Mouse (Mus musculus): ENCODE data around the gene Prcd. TPM values are rescaled to one million over a fixed set of nuclear protein-coding genes. Genes with fewer than 3 reads are reported as not detected.

Prcd gene
- polyA plus RNA-seq, 1 experiment from 2014 or later: 0.43 TPM

- ATAC-seq (replicated peaks; ENCODE audit: insufficient number of reproducible peaks, low FRiP score, low TSS enrichment, low read depth): peak; percentile 46
- Histone ChIP-seq H3K4me1 (ENCODE audit: control insufficient read depth, insufficient read depth, low read length) (peaks cover 18% of the 10 kb centered on the region), H3K36me3 (replicated peaks; ENCODE audit: control insufficient read depth, insufficient read depth, low read depth, low read length) (no peaks in the 10 kb centered on the region), H3K4me3 (ENCODE audit: low read depth, low read length) (peak overlapping the region; percentile 8; the same call in 1 of the 2 replicates), H3K9ac (replicated peaks; ENCODE audit: low read length) (peak overlapping the region; percentile 43; the same call in 1 of the 2 replicates), H3K27me3 (ENCODE audit: control insufficient read depth, insufficient read depth, low read length) (no peaks in the 10 kb centered on the region), H3K4me2 (ENCODE audit: low read depth, low read length) (peak overlapping the region; percentile 49), H3K9me3 (replicated peaks; ENCODE audit: control insufficient read depth, low read length) (no peaks in the 10 kb centered on the region), H3K27ac (replicated peaks; ENCODE audit: low read depth, low read length) (no peak overlapping the region)
- peak; percentile 94 for DNase-seq (ENCODE audit: low spot score)
- WGBS: 35% methylated on average over 14 of the region's 14 CpGs
Measured at GRCm38 (mm10) chr11:116642681-116643578, 10.4 kb upstream of the Prcd start.

DNA sequence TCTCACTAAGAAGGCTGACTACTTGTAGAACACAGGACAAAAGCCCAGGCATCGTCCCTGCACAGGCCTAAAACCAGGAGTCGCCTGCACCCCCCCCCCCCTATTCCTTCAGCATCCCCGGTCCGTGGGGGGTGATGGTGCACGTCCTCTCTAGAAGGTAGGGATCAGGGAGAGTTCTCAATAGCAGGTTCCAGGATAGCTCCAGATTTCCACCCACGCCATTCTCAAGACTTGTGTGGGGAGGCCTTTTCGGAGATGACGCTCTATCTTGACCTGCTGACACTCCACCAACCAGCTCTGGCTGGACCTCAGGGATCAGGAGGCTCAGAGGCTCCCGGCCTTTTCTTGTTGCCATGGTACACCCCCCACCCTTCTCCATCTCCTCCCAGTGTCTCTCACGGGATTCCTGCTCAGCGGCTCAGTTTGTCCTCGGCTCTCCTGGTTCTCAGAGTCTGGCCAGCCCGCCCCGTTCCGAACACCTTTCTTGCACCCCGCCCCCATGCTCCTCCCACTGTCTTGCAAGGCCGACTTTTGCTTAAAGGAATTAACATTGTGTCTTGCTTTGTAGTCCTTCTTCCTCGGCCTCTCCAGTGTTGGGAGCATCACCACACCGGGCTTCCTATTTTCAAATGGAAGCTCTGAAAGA, 9.6 kb upstream of the Prcd start:
- 4% methylated on average over 18 of the region's 19 CpGs for WGBS
- peak overlapping the region; percentile 49 for H3K4me2 ChIP-seq (ENCODE audit: low read depth, low read length)
- peak overlapping the region; percentile 8; the same call in 1 of the 2 replicates for H3K4me3 ChIP-seq (ENCODE audit: low read depth, low read length)
- H3K27me3 ChIP-seq (ENCODE audit: control insufficient read depth, insufficient read depth, low read length): no peaks in the 10 kb centered on the region
- peak overlapping the region; percentile 43 for H3K9ac ChIP-seq (replicated peaks; ENCODE audit: low read length)
- ATAC-seq (replicated peaks; ENCODE audit: insufficient number of reproducible peaks, low FRiP score, low TSS enrichment, low read depth) (no peak; the same call in 1 of the 2 replicates), DNase-seq (ENCODE audit: low spot score) (peak; percentile 53)
- H3K27ac ChIP-seq (replicated peaks; ENCODE audit: low read depth, low read length): no peak overlapping the region
- peaks cover 26% of the 10 kb centered on the region for H3K4me1 ChIP-seq (ENCODE audit: control insufficient read depth, insufficient read depth, low read length)
- H3K36me3 ChIP-seq (replicated peaks; ENCODE audit: control insufficient read depth, insufficient read depth, low read depth, low read length): no peaks in the 10 kb centered on the region
- no peaks in the 10 kb centered on the region for H3K9me3 ChIP-seq (replicated peaks; ENCODE audit: control insufficient read depth, low read length)

DNA sequence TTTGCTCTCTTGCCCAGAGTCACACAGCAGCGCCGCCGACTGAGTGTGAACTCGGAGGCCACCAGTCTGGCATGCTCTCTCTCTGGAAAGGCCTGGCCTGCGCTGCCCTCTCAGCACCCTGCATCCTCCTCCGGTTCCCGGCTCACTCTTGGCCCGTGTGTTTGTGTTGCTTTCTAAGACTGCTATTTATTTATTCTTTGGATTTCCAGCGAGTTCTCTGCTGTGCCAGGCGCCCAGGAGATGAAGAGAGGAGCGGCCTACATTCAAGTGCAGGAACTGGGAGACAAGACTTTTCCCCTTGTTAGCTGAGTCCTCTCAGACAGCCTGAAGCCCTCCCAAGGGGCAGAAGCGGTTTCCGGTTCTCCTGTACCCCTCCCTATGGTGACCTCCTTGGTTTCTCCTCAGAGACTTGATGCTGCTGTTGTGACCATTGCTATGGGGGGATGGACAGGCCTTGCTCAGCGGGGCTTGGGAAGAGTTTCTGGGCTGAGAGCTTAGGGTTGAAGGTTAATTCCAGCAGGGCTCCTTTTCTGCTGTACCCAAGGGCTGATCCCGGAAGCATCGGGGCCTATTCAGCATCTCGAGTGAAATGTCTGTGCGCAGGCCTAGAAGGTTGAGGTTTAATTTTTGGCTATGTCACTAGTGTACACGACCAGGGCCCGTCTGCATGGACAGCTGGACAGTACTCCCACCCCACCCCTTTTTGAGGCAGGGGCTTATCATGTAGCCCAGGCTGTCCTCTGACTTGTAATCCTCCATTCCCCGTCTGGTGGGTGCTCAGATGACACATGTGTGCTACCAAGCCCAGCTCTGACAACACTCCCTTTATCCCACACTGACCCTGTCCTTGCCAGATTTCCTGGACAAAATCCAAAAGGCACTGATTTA, 8.9 kb upstream of the Prcd start:
- no peak overlapping the region for H3K4me2 ChIP-seq (ENCODE audit: low read depth, low read length)
- H3K27me3 ChIP-seq (ENCODE audit: control insufficient read depth, insufficient read depth, low read length): no peaks in the 10 kb centered on the region
- H3K9me3 ChIP-seq (replicated peaks; ENCODE audit: control insufficient read depth, low read length): no peaks in the 10 kb centered on the region
- WGBS: 38% methylated on average over 21 of the region's 21 CpGs
- H3K4me1 ChIP-seq (ENCODE audit: control insufficient read depth, insufficient read depth, low read length): peaks cover 31% of the 10 kb centered on the region
- no peaks in the 10 kb centered on the region for H3K36me3 ChIP-seq (replicated peaks; ENCODE audit: control insufficient read depth, insufficient read depth, low read depth, low read length)
- peak overlapping the region; percentile 43 for H3K9ac ChIP-seq (replicated peaks; ENCODE audit: low read length)
- no peak overlapping the region for H3K4me3 ChIP-seq (ENCODE audit: low read depth, low read length)
- peak overlapping the region; percentile 47; the same call in 1 of the 2 replicates for H3K27ac ChIP-seq (replicated peaks; ENCODE audit: low read depth, low read length)
- DNase-seq (ENCODE audit: low spot score): no peak
- ATAC-seq (replicated peaks; ENCODE audit: insufficient number of reproducible peaks, low FRiP score, low TSS enrichment, low read depth): no peak

DNA sequence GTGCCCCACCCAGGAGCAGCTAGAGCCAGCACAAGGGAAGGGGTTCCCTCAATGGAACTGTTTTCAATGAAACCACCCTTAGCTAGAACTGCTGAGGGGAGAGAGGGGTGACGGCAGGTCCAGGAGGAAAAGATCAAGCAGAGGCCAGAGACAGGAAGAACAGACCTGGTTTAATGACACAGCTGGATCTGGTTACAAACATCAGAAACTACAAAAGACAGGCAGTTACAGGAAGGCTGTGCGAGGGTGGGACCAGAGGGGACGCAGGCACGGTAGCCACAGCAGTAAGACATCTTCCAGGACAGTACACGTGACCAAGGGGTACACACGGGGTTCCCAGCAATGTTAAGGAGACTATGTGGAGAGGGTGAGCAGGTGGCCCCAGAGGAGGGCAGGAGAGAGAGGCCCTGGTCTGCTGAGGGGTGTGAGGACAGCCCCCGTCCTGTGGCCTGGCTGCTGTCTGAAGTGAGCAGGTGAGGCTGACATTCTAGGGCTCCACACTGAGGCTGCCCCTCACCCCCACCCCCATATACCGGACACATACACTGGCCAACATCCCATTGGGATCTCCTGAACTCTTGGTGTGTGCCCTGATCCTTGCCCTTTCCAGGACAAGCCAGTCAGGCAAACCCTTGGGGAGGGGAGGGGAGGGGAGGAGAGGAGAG, 7.8 kb upstream of the Prcd start:
- Histone ChIP-seq H3K36me3 (replicated peaks; ENCODE audit: control insufficient read depth, insufficient read depth, low read depth, low read length) (no peaks in the 10 kb centered on the region), H3K4me3 (ENCODE audit: low read depth, low read length) (no peak overlapping the region), H3K4me2 (ENCODE audit: low read depth, low read length) (no peak overlapping the region), H3K4me1 (ENCODE audit: control insufficient read depth, insufficient read depth, low read length) (peaks cover 31% of the 10 kb centered on the region), H3K27me3 (ENCODE audit: control insufficient read depth, insufficient read depth, low read length) (no peaks in the 10 kb centered on the region), H3K27ac (replicated peaks; ENCODE audit: low read depth, low read length) (no peak overlapping the region), H3K9me3 (replicated peaks; ENCODE audit: control insufficient read depth, low read length) (no peaks in the 10 kb centered on the region), H3K9ac (replicated peaks; ENCODE audit: low read length) (no peak overlapping the region)
- 17% methylated on average over 8 of the region's 8 CpGs for WGBS
- DNase-seq (ENCODE audit: low spot score) (peak; percentile 72), ATAC-seq (replicated peaks; ENCODE audit: insufficient number of reproducible peaks, low FRiP score, low TSS enrichment, low read depth) (no peak)

- WGBS: 46% methylated on average over 11 of the region's 11 CpGs
- Histone ChIP-seq H3K9ac (replicated peaks; ENCODE audit: low read length) (no peak overlapping the region), H3K36me3 (replicated peaks; ENCODE audit: control insufficient read depth, insufficient read depth, low read depth, low read length) (no peaks in the 10 kb centered on the region), H3K27ac (replicated peaks; ENCODE audit: low read depth, low read length) (no peak overlapping the region), H3K4me1 (ENCODE audit: control insufficient read depth, insufficient read depth, low read length) (peaks cover 31% of the 10 kb centered on the region), H3K4me2 (ENCODE audit: low read depth, low read length) (no peak overlapping the region), H3K27me3 (ENCODE audit: control insufficient read depth, insufficient read depth, low read length) (no peaks in the 10 kb centered on the region), H3K9me3 (replicated peaks; ENCODE audit: control insufficient read depth, low read length) (no peaks in the 10 kb centered on the region), H3K4me3 (ENCODE audit: low read depth, low read length) (no peak overlapping the region)
- no peak for DNase-seq (ENCODE audit: low spot score)
- no peak for ATAC-seq (replicated peaks; ENCODE audit: insufficient number of reproducible peaks, low FRiP score, low TSS enrichment, low read depth)
Measured at GRCm38 (mm10) chr11:116646136-116646535, 7.2 kb upstream of the Prcd start.

GRCm38 (mm10) chr11:116646771-116647170, 6.6 kb upstream of the Prcd start:
- H3K9me3 ChIP-seq (replicated peaks; ENCODE audit: control insufficient read depth, low read length): no peaks in the 10 kb centered on the region
- no peak overlapping the region for H3K4me3 ChIP-seq (ENCODE audit: low read depth, low read length)
- no peak overlapping the region for H3K9ac ChIP-seq (replicated peaks; ENCODE audit: low read length)
- H3K36me3 ChIP-seq (replicated peaks; ENCODE audit: control insufficient read depth, insufficient read depth, low read depth, low read length): no peaks in the 10 kb centered on the region
- H3K27me3 ChIP-seq (ENCODE audit: control insufficient read depth, insufficient read depth, low read length): no peaks in the 10 kb centered on the region
- no peak overlapping the region for H3K4me2 ChIP-seq (ENCODE audit: low read depth, low read length)
- H3K27ac ChIP-seq (replicated peaks; ENCODE audit: low read depth, low read length): peak overlapping the region; percentile 73; the same call in 1 of the 2 replicates
- DNase-seq (ENCODE audit: low spot score) (no peak), ATAC-seq (replicated peaks; ENCODE audit: insufficient number of reproducible peaks, low FRiP score, low TSS enrichment, low read depth) (no peak)
- peaks cover 31% of the 10 kb centered on the region for H3K4me1 ChIP-seq (ENCODE audit: control insufficient read depth, insufficient read depth, low read length)
- WGBS: 74% methylated on average over 7 of the region's 7 CpGs

GRCm38 (mm10) chr11:116647340-116647991, 5.9 kb upstream of the Prcd start:
- H3K9me3 ChIP-seq (replicated peaks; ENCODE audit: control insufficient read depth, low read length): no peaks in the 10 kb centered on the region
- H3K4me1 ChIP-seq (ENCODE audit: control insufficient read depth, insufficient read depth, low read length): peaks cover 31% of the 10 kb centered on the region
- H3K27ac ChIP-seq (replicated peaks; ENCODE audit: low read depth, low read length): peak overlapping the region; percentile 73
- no peak overlapping the region for H3K4me3 ChIP-seq (ENCODE audit: low read depth, low read length)
- peaks cover under 1% of the 10 kb centered on the region; the same call in 1 of the 2 replicates for H3K27me3 ChIP-seq (ENCODE audit: control insufficient read depth, insufficient read depth, low read length)
- H3K4me2 ChIP-seq (ENCODE audit: low read depth, low read length): no peak overlapping the region
- ATAC-seq (replicated peaks; ENCODE audit: insufficient number of reproducible peaks, low FRiP score, low TSS enrichment, low read depth) (no peak), DNase-seq (ENCODE audit: low spot score) (peak; percentile 77)
- no peaks in the 10 kb centered on the region for H3K36me3 ChIP-seq (replicated peaks; ENCODE audit: control insufficient read depth, insufficient read depth, low read depth, low read length)
- peak overlapping the region; percentile 22; the same call in 1 of the 2 replicates for H3K9ac ChIP-seq (replicated peaks; ENCODE audit: low read length)
- 43% methylated on average over 11 of the region's 11 CpGs for WGBS

Measured in embryonic facial prominence, embryonic 11.5 days (tissue).